Mouse (Mus musculus) monocyte, adult 2 months (primary cell): ENCODE measurements around the gene Isl2.

Source experiments
- DNase-seq, 2 experiments: peaks; one replicate each; pipeline ENCODE4 v3.0.0; 2022; ENCODE audit warnings: low spot score in 2 of 2, low read depth in 1 of 2

The Isl2 gene

GRCm38 (mm10) chr9:55538377-55538776 lies at the start of gene Isl2:
Gene Isl2 (plus strand): TSS chr9:55538672.
- no peak for DNase-seq

GRCm38 (mm10) chr9:55507922-55508321 lies 30.6 kb upstream of the Isl2 start:
- no peak for DNase-seq

- no peak for DNase-seq
Measured at GRCm38 (mm10) chr9:55508701-55509100, 29.8 kb upstream of the Isl2 start.

GRCm38 (mm10) chr9:55509731-55510130 lies 28.7 kb upstream of the Isl2 start:
- no peak for DNase-seq

GRCm38 (mm10) chr9:55510651-55511235 lies 27.7 kb upstream of the Isl2 start:
- no peak for DNase-seq

GRCm38 (mm10) chr9:55511521-55511993 lies 26.9 kb upstream of the Isl2 start:
- peak; percentile 39 to 71 for DNase-seq

- DNase-seq = peak; percentile 88 to 89
Measured at GRCm38 (mm10) chr9:55512027-55512543, 26.4 kb upstream of the Isl2 start, which contains the start of gene Etfa. Gene Etfa (minus strand): TSS chr9:55512243.

- DNase-seq = no peak
Measured at GRCm38 (mm10) chr9:55525716-55526115, 12.8 kb upstream of the Isl2 start.

- no peak for DNase-seq
Measured at GRCm38 (mm10) chr9:55535907-55536306, 2.6 kb upstream of the Isl2 start.

GRCm38 (mm10) chr9:55539006-55539405 lies 534 bp downstream of the Isl2 start:
- no peak for DNase-seq

- no peak for DNase-seq
Measured at GRCm38 (mm10) chr9:55539661-55540390, 1.4 kb downstream of the Isl2 start.

- no peak for DNase-seq
Measured at GRCm38 (mm10) chr9:55540391-55540770, 1.9 kb downstream of the Isl2 start.

GRCm38 (mm10) chr9:55540888-55541287 lies 2.4 kb downstream of the Isl2 start:
- DNase-seq = no peak

- DNase-seq = no peak
Measured at GRCm38 (mm10) chr9:55541681-55542365, 3.4 kb downstream of the Isl2 start.

- no peak for DNase-seq
Measured at GRCm38 (mm10) chr9:55542366-55543325, 4.2 kb downstream of the Isl2 start.

- no peak for DNase-seq
Measured at GRCm38 (mm10) chr9:55543336-55543702, 4.8 kb downstream of the Isl2 start.

- no peak for DNase-seq
Measured at GRCm38 (mm10) chr9:55543703-55544401, 5.4 kb downstream of the Isl2 start.

GRCm38 (mm10) chr9:55544861-55545555 lies 6.5 kb downstream of the Isl2 start:
- DNase-seq = no peak

GRCm38 (mm10) chr9:55545556-55546175 lies 7.2 kb downstream of the Isl2 start:
- DNase-seq = no peak
